Mouse (Mus musculus) ES-Bruce4 (cell line): ENCODE data around the gene Cdh13. TPM values are rescaled to one million over a fixed set of nuclear protein-coding genes. Genes with fewer than 3 reads are reported as not detected.

ENCODE experiments used
- H3K27ac ChIP-seq: 2 replicates; pipeline ENCODE4 v1.5.1; 2012; ENCODE audit warnings: low read length, inconsistent platforms; ENCODE audit not compliant: insufficient read depth
- H3K27me3 ChIP-seq: 2 replicates; pipeline ENCODE4 v1.6.1; 2012; ENCODE audit warnings: mild to moderate bottlenecking, low read length, inconsistent platforms; ENCODE audit not compliant: control insufficient read depth, poor library complexity, insufficient read depth, severe bottlenecking
- H3K36me3 ChIP-seq: 2 replicates; pipeline ENCODE4 v1.6.1; 2012; ENCODE audit warnings: inconsistent platforms, mild to moderate bottlenecking, low read length, moderate library complexity; ENCODE audit not compliant: control insufficient read depth, poor library complexity, insufficient read depth, severe bottlenecking
- H3K4me1 ChIP-seq: one replicate; pipeline ENCODE4 v1.8.1; 2011; ENCODE audit warnings: low read length; ENCODE audit not compliant: control insufficient read depth, insufficient read depth
- H3K4me3 ChIP-seq: 2 replicates; pipeline ENCODE4 v1.5.1; 2011; ENCODE audit warnings: low read depth, mild to moderate bottlenecking, low read length
- H3K9ac ChIP-seq: 2 replicates; pipeline ENCODE4 v1.6.1; 2012; ENCODE audit warnings: low read depth, mild to moderate bottlenecking, inconsistent platforms; ENCODE audit not compliant: poor library complexity, severe bottlenecking
- H3K9me3 ChIP-seq: replicated peaks from 2 replicates; pipeline ENCODE4 v1.6.1; 2012; ENCODE audit warnings: mild to moderate bottlenecking, low read length, inconsistent platforms; ENCODE audit not compliant: control insufficient read depth, poor library complexity, insufficient read depth, severe bottlenecking
- CTCF ChIP-seq: IDR thresholded peaks from one replicate; pipeline ENCODE4 v1.8.1; 2011; ENCODE audit warnings: low read depth, low read length
- EP300 ChIP-seq: IDR thresholded peaks from 2 replicates; pipeline ENCODE4 v1.6.1; 2011; ENCODE audit warnings: low read depth, low read length; ENCODE audit not compliant: insufficient read depth
- POLR2A ChIP-seq: IDR thresholded peaks from one replicate; pipeline ENCODE4 v1.8.1; 2011; ENCODE audit warnings: low read length; ENCODE audit not compliant: insufficient read depth
- polyA plus RNA-seq: library from polyadenylated mRNA; stranded (reverse); fragments of >200 nt; gene quantifications from 2 replicates; pipeline ENCODE4 v1.2.4, GENCODE M21; 2011; ENCODE audit warnings: low read depth; ENCODE audit not compliant: missing spikeins, insufficient read depth, insufficient read length

The Cdh13 gene
- polyA plus RNA-seq, 1 experiment, result 2.0 TPM

GRCm38 (mm10) chr8:118845690-118846089 is 562.2 kb downstream of the Cdh13 start:
- Histone ChIP-seq H3K27ac (no peak overlapping the region), H3K4me3 (no peak overlapping the region), H3K27me3 (no peaks in the 10 kb centered on the region), H3K36me3 (no peaks in the 10 kb centered on the region), H3K9me3 (no peaks in the 10 kb centered on the region), H3K4me1 (peaks cover 2% of the 10 kb centered on the region), H3K9ac (no peak overlapping the region)
- TF ChIP-seq EP300 (peak; percentile 53; the same call in 1 of the 2 replicates), POLR2A (no peak)

GRCm38 (mm10) chr8:118848021-118848420 is 564.5 kb downstream of the Cdh13 start:
- TF ChIP-seq EP300 (no peak), CTCF (no peak), POLR2A (no peak)

GRCm38 (mm10) chr8:118849515-118849914 is 566.0 kb downstream of the Cdh13 start:
- Histone ChIP-seq H3K4me3 (no peak overlapping the region), H3K9me3 (no peaks in the 10 kb centered on the region), H3K4me1 (no peaks in the 10 kb centered on the region), H3K27me3 (no peaks in the 10 kb centered on the region), H3K27ac (no peak overlapping the region), H3K36me3 (no peaks in the 10 kb centered on the region), H3K9ac (no peak overlapping the region)
- no peak for TF ChIP-seq POLR2A
- no peak for TF ChIP-seq CTCF
- no peak for TF ChIP-seq EP300

More at GRCm38 (mm10) chr8:118848021-118848420, 564.5 kb downstream of the Cdh13 start:
- Histone ChIP-seq H3K36me3 (no peaks in the 10 kb centered on the region), H3K27ac (no peak overlapping the region), H3K9ac (no peak overlapping the region), H3K9me3 (no peaks in the 10 kb centered on the region), H3K27me3 (no peaks in the 10 kb centered on the region), H3K4me3 (no peak overlapping the region), H3K4me1 (peaks cover 2% of the 10 kb centered on the region)

GRCm38 (mm10) chr8:118850381-118850780 is 566.8 kb downstream of the Cdh13 start:
- TF ChIP-seq POLR2A, result no peak
- TF ChIP-seq EP300, result peak; percentile 77
- TF ChIP-seq CTCF, result peak; percentile 98
- H3K9me3 ChIP-seq, result no peaks in the 10 kb centered on the region
- H3K9ac ChIP-seq, result no peak overlapping the region
- H3K27ac ChIP-seq, result no peak overlapping the region
- no peaks in the 10 kb centered on the region for H3K36me3 ChIP-seq
- H3K4me1 ChIP-seq, result no peaks in the 10 kb centered on the region
- H3K4me3 ChIP-seq, result no peak overlapping the region
- no peaks in the 10 kb centered on the region for H3K27me3 ChIP-seq

GRCm38 (mm10) chr8:118851361-118851760 is 567.8 kb downstream of the Cdh13 start:
- no peaks in the 10 kb centered on the region for H3K4me1 ChIP-seq
- H3K27ac ChIP-seq, result no peak overlapping the region
- TF ChIP-seq CTCF (no peak), POLR2A (no peak), EP300 (no peak)
- no peaks in the 10 kb centered on the region for H3K27me3 ChIP-seq
- no peak overlapping the region for H3K9ac ChIP-seq
- H3K4me3 ChIP-seq, result no peak overlapping the region
- no peaks in the 10 kb centered on the region for H3K9me3 ChIP-seq
- H3K36me3 ChIP-seq, result no peaks in the 10 kb centered on the region

- no peak overlapping the region for H3K27ac ChIP-seq
- H3K9ac ChIP-seq, result no peak overlapping the region
- H3K4me3 ChIP-seq, result no peak overlapping the region
- H3K27me3 ChIP-seq, result no peaks in the 10 kb centered on the region
- no peaks in the 10 kb centered on the region for H3K9me3 ChIP-seq
- H3K4me1 ChIP-seq, result no peaks in the 10 kb centered on the region
- TF ChIP-seq CTCF (no peak), EP300 (no peak), POLR2A (no peak)
- no peaks in the 10 kb centered on the region for H3K36me3 ChIP-seq
Measured at GRCm38 (mm10) chr8:118852861-118853260, 569.3 kb downstream of the Cdh13 start.
